Mouse (Mus musculus): Measurements from ENCODE around the gene Mast4. TPM values are rescaled to one million over a fixed set of nuclear protein-coding genes. Genes with fewer than 3 reads are reported as not detected.

Gene Mast4
- total and polyA plus RNA-seq, 3 experiments: 0.99 to 7.4 (median 6.1) TPM

DNA sequence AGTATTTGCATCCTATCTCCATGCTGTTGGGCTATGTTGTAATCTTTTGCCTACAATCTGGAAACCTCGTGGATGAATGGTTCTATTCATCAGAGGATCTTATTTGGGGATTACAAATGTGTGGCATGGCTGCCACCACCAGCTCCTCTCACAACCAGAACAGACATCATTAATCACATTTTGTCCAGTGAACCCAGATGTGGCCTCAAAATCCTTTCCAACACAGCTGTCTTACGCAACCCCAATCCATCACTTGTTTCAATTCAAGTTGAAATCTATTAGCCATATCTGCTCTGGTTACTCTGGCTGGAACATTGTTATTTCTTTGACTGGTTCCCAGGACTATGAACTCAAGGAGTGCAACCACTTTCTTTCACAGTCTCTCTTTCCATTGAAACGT, 20.4 kb upstream of the Mast4 start:
- Histone ChIP-seq H3K9ac (ENCODE audit: insufficient read depth, low read depth) (no peak overlapping the region), H3K27me3 (replicated peaks) (no peaks in the 10 kb centered on the region), H3K4me3 (replicated peaks in 1 of 3; ENCODE audit: low read depth in 2 of 3, low read length in 2 of 3, poor library complexity in 1 of 3) (no peak overlapping the region), H3K4me1 (ENCODE audit: control insufficient read depth in 1 of 2, insufficient read depth in 2 of 2) (peaks cover 2 to 8% of the 10 kb centered on the region in 2 experiments), H3K36me3 (replicated peaks in 1 of 2; ENCODE audit: control insufficient read depth in 1 of 2, insufficient read depth in 1 of 2, low read length in 1 of 2) (peaks cover 0 to 2% of the 10 kb centered on the region in 2 experiments), H3K9me3 (replicated peaks; ENCODE audit: low read length) (peaks cover 2% of the 10 kb centered on the region), H3K79me2 (replicated peaks; ENCODE audit: control insufficient read depth, extremely low read depth, insufficient read depth, poor library complexity, severe bottlenecking) (peaks cover 7% of the 10 kb centered on the region; the same call in 1 of the 2 replicates), H3K27ac (ENCODE audit: insufficient read depth, low read depth) (no peak overlapping the region), H3K4me2 (ENCODE audit: insufficient read depth, low read depth, poor library complexity, severe bottlenecking) (no peak overlapping the region; the same call in 1 of the 2 replicates)
- no peak for DNase-seq (ENCODE audit: extremely low read depth)
- in situ Hi-C loops (cut with MboI; ENCODE audit: low pct_ligation_motif_present, low pct_unique_long_range_greater_than_20kb, low sequenced_read_pairs) (no loop called here), dilution Hi-C loops (cut with MboI; ENCODE audit: extremely low pct_ligation_motif_present, extremely low pct_unique_long_range_greater_than_20kb, low sequenced_read_pairs) (no loop called here)
- TF ChIP-seq POLR2A (IDR thresholded peaks at IDR 0.05; ENCODE audit: low read depth, low read length): no peak

DNA sequence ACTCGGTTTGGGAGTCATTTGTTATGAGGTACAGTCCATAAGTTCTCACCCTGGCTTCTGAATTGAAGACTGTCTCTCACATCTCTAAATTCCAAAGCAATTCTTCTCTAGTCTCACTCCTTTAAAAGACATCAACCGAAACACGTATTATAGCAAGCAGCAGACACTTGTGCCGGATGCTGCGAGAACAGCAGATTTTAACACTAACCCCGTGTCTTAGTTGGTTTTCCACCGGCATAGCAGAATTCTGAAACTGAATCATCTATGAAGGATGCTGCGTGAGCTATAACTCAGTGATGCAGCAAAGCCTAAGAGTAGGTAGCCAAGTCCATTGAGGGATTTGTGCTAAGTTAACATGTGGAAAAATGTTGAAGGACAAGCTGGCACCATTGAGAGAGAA, 10.5 kb upstream of the Mast4 start:
- Histone ChIP-seq H3K27me3 (replicated peaks) (no peaks in the 10 kb centered on the region), H3K79me2 (replicated peaks; ENCODE audit: control insufficient read depth, extremely low read depth, insufficient read depth, poor library complexity, severe bottlenecking) (no peaks in the 10 kb centered on the region), H3K36me3 (replicated peaks in 1 of 2; ENCODE audit: control insufficient read depth in 1 of 2, insufficient read depth in 1 of 2, low read length in 1 of 2) (peaks cover 0 to 2% of the 10 kb centered on the region in 2 experiments), H3K9ac (ENCODE audit: insufficient read depth, low read depth) (no peak overlapping the region), H3K4me2 (ENCODE audit: insufficient read depth, low read depth, poor library complexity, severe bottlenecking) (no peak overlapping the region), H3K9me3 (replicated peaks; ENCODE audit: low read length) (no peaks in the 10 kb centered on the region), H3K27ac (ENCODE audit: insufficient read depth, low read depth) (no peak overlapping the region), H3K4me1 (ENCODE audit: control insufficient read depth in 1 of 2, insufficient read depth in 2 of 2) (no peaks in the 10 kb centered on the region), H3K4me3 (replicated peaks in 1 of 3; ENCODE audit: low read depth in 2 of 3, low read length in 2 of 3, poor library complexity in 1 of 3) (no peak overlapping the region)
- dilution Hi-C loops (cut with MboI; ENCODE audit: extremely low pct_ligation_motif_present, extremely low pct_unique_long_range_greater_than_20kb, low sequenced_read_pairs) (no loop called here), in situ Hi-C loops (cut with MboI; ENCODE audit: low pct_ligation_motif_present, low pct_unique_long_range_greater_than_20kb, low sequenced_read_pairs) (no loop called here)
- no peak for TF ChIP-seq MXI1 (IDR thresholded peaks at IDR 0.05; ENCODE audit: low read depth, low read length)
- TF ChIP-seq USF1 (IDR thresholded peaks at IDR 0.05; ENCODE audit: low read depth, low read length): no peak
- DNase-seq (ENCODE audit: extremely low read depth): no peak

DNA sequence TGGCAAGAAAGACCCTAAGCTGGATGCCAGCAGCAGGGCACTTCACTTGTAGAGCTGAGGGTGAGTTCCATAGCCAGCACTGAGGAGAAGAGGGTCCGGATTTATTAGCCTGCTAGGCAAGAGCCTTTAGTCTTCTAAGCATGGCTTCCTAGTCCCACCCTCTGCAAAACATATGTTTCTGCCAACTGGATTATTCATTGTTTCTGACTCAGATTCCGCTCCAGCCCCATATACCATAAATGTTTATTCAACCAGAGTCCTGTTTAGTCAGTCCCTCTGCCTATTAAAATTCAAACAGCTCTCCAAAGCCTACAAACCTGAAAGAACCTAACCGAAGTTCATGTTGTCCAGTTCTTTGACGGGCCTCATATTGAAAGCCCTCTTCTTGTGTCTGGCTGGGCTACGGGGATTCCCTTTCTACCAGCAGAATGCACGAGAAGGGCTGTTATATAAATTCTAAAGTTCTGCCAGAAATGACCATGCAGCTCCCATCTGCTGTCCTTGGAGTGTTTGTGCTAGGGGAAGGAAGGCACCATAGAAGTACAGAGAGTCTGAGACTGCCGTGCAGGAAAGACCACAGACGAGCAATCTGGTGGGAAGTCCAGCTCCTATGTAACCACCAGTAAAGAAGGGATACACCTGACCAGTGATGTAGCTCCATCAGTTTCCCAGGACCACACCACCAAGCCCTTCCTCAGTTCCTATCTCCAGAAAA, 9.9 kb upstream of the Mast4 start:
- H3K4me3 ChIP-seq (replicated peaks in 1 of 3; ENCODE audit: low read depth in 2 of 3, low read length in 2 of 3, poor library complexity in 1 of 3): no peak overlapping the region
- no peaks in the 10 kb centered on the region for H3K79me2 ChIP-seq (replicated peaks; ENCODE audit: control insufficient read depth, extremely low read depth, insufficient read depth, poor library complexity, severe bottlenecking)
- no peak overlapping the region for H3K9ac ChIP-seq (ENCODE audit: insufficient read depth, low read depth)
- H3K9me3 ChIP-seq (replicated peaks; ENCODE audit: low read length): no peaks in the 10 kb centered on the region
- DNase-seq (ENCODE audit: extremely low read depth): no peak
- dilution Hi-C loops (cut with MboI; ENCODE audit: extremely low pct_ligation_motif_present, extremely low pct_unique_long_range_greater_than_20kb, low sequenced_read_pairs) (no loop called here), in situ Hi-C loops (cut with MboI; ENCODE audit: low pct_ligation_motif_present, low pct_unique_long_range_greater_than_20kb, low sequenced_read_pairs) (no loop called here)
- H3K36me3 ChIP-seq (replicated peaks in 1 of 2; ENCODE audit: control insufficient read depth in 1 of 2, insufficient read depth in 1 of 2, low read length in 1 of 2): peaks cover 0 to 2% of the 10 kb centered on the region in 2 experiments
- H3K4me1 ChIP-seq (ENCODE audit: control insufficient read depth in 1 of 2, insufficient read depth in 2 of 2): no peaks in the 10 kb centered on the region
- no peak overlapping the region for H3K27ac ChIP-seq (ENCODE audit: insufficient read depth, low read depth)
- no peak overlapping the region for H3K4me2 ChIP-seq (ENCODE audit: insufficient read depth, low read depth, poor library complexity, severe bottlenecking)
- no peak for TF ChIP-seq JUN (IDR thresholded peaks at IDR 0.05; ENCODE audit: insufficient read depth, low read depth, low read length)
- TF ChIP-seq HCFC1 (IDR thresholded peaks at IDR 0.05; ENCODE audit: low read depth, low read length): no peak
- no peak for TF ChIP-seq KAT2A (IDR thresholded peaks at IDR 0.05; ENCODE audit: insufficient replicate concordance, low read length)
- TF ChIP-seq ELF1 (IDR thresholded peaks at IDR 0.05; ENCODE audit: low read depth, low read length): no peak
- no peak for TF ChIP-seq MAX (IDR thresholded peaks at IDR 0.05; ENCODE audit: low read length)
- TF ChIP-seq CTCF (conservative IDR thresholded peaks at IDR 0.05 in 1 of 2, IDR thresholded peaks at IDR 0.05 in 1 of 2; ENCODE audit: low read depth in 2 of 2, low read length in 2 of 2): no peak
- no peak for TF ChIP-seq EP300 (IDR thresholded peaks at IDR 0.05; ENCODE audit: low read length)
- no peak for TF ChIP-seq MAZ (IDR thresholded peaks at IDR 0.05; ENCODE audit: low read depth, low read length)
- no peak for TF ChIP-seq USF2 (conservative IDR thresholded peaks at IDR 0.05; ENCODE audit: low read depth, low read length)
- no peak for TF ChIP-seq ZNF384 (IDR thresholded peaks at IDR 0.05; ENCODE audit: low read depth, low read length)
- no peak for TF ChIP-seq JUND (conservative IDR thresholded peaks at IDR 0.05; ENCODE audit: low read depth, low read length)
- TF ChIP-seq ZC3H11A (IDR thresholded peaks at IDR 0.05; ENCODE audit: low read depth, low read length): no peak
- H3K27me3 ChIP-seq (replicated peaks): no peaks in the 10 kb centered on the region

Data from CH12.LX (cell line).